In the genomic region with DNA sequence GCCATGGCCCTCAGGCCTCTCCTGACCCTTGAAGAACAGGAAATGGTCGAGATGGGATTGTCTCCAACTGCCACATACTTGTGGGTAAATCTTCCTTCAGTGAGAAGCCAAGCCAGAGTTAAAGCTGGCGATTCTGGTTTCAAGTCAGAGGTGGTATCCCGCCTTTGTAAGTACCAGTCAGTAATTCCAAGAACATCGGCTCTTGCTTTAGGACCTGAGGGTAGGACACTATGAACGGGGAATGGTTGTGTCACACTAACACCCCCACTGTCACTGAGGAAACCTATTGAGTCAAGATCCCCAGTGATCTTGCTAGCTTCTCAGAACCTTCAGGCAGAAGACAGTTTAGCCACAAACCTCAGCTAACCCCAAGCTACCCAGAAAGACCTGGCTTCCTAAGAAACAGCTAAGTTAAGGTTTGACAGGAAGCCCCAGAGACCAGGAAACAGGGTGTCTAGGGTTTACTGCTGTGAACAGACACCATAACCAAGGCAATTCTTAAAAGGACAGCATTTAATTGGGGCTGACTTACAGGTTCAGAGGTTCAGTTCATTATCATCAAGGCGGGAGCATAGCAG, we compare ENCODE assay signal across 10 mouse cellular contexts. TPM values are rescaled to one million over a fixed set of nuclear protein-coding genes. Genes with fewer than 3 reads are reported as not detected.
DNase-seq lines count a peak whose midpoint lies in the region; ATAC-seq and TF ChIP-seq lines count a peak whose summit lies in the region.
"Had no signal": no experiment of that assay in that cellular context is flagged by ENCODE, and none has a peak within 500 bp of the region (broad histone marks: within the 10 kb centered on the region; RNA-seq: fewer than 3 reads in every experiment).

No protein-coding gene starts in this region.

- 85% methylated on average over 6 of the region's 6 CpGs for WGBS in heart, embryonic 12.5 days
- WGBS in liver, embryonic 13.5 days (ENCODE audit: insufficient replicate concordance), result 69% methylated on average over 6 of the region's 6 CpGs
- WGBS in olfactory bulb, adult 2 months, result 79% methylated on average over 6 of the region's 6 CpGs
- 83% methylated on average over 6 of the region's 6 CpGs for WGBS in hindbrain, embryonic 10.5 days

- TF ChIP-seq POLR2A in olfactory bulb, adult 2 months (IDR thresholded peaks at IDR 0.05; ENCODE audit: insufficient read depth, low read depth, low read length), result no peak

- peak overlapping the region; percentile 90 for H3K27ac ChIP-seq in heart, embryonic 12.5 days (ENCODE audit: poor library complexity, severe bottlenecking)
- H3K27ac ChIP-seq in liver, embryonic 13.5 days, result peak overlapping the region; percentile 34
- peak overlapping the region; percentile 52; the same call in 1 of the 2 replicates for H3K27ac ChIP-seq in olfactory bulb, adult 2 months (ENCODE audit: insufficient read depth, low read depth, low read length)
- H3K27ac ChIP-seq in hindbrain, embryonic 10.5 days, result no peak overlapping the region
- H3K27ac ChIP-seq: limb, embryonic 15.5 days had no signal

- intact Hi-C loops in heart, postnatal 10 days (cut with DNase I), result loop anchor here (2.0 kb wide), 1 partner anchor 19 kb away; no protein-coding TSS in a partner anchor

- TF ChIP-seq CTCF in olfactory bulb, adult 2 months (IDR thresholded peaks at IDR 0.05; ENCODE audit: insufficient read depth, low read depth, low read length), result no peak

- ATAC-seq in heart, embryonic 12.5 days (ENCODE audit: insufficient number of reproducible peaks, low FRiP score), result no peak
- ATAC-seq in liver, embryonic 13.5 days (ENCODE audit: low read depth), result no peak
- peak; percentile 58 for ATAC-seq in common myeloid progenitor, adult 5-6 weeks (replicated peaks; ENCODE audit: low read depth, poor library complexity, severe bottlenecking)

- no peak overlapping the region for H3K4me3 ChIP-seq in heart, embryonic 12.5 days
- no peak overlapping the region for H3K4me3 ChIP-seq in liver, embryonic 13.5 days (replicated peaks)
- no peak overlapping the region for H3K4me3 ChIP-seq in olfactory bulb, adult 2 months (ENCODE audit: insufficient read depth, low read depth, low read length)
- H3K4me3 ChIP-seq in hindbrain, embryonic 10.5 days, result no peak overlapping the region
- H3K4me3 ChIP-seq: hindbrain, embryonic 13.5 days; limb, embryonic 15.5 days had no signal

- H3K9me3 ChIP-seq in heart, embryonic 12.5 days (replicated peaks), result 0 out of 2 replicates have a peak, but pooled peaks cover 4% of the 10 kb centered on the region
- H3K9me3 ChIP-seq in liver, embryonic 13.5 days (replicated peaks), result no peaks in the 10 kb centered on the region
- H3K9me3 ChIP-seq in hindbrain, embryonic 10.5 days, result no peaks in the 10 kb centered on the region
- H3K9me3 ChIP-seq: hindbrain, embryonic 13.5 days; limb, embryonic 15.5 days had no signal

- H3K27me3 ChIP-seq in heart, embryonic 12.5 days (replicated peaks), result no peaks in the 10 kb centered on the region
- no peaks in the 10 kb centered on the region for H3K27me3 ChIP-seq in liver, embryonic 13.5 days
- H3K27me3 ChIP-seq in hindbrain, embryonic 10.5 days (ENCODE audit: insufficient read depth, poor library complexity, severe bottlenecking), result no peaks in the 10 kb centered on the region
- H3K27me3 ChIP-seq: hindbrain, embryonic 13.5 days; limb, embryonic 15.5 days; Patski had no signal

- no peak overlapping the region; the same call in 1 of the 2 replicates for H3K9ac ChIP-seq in heart, embryonic 12.5 days
- no peak overlapping the region for H3K9ac ChIP-seq in liver, embryonic 13.5 days
- H3K9ac ChIP-seq: limb, embryonic 15.5 days had no signal

- no peak for DNase-seq in heart, postnatal 10 days
- no peak for DNase-seq in liver, embryonic 13.5 days
- DNase-seq in liver, result no peak
- DNase-seq in hindbrain, embryonic 10.5 days (ENCODE audit: low spot score), result no peak

- 0 out of 2 replicates have a peak, but pooled peaks cover 3% of the 10 kb centered on the region for H3K36me3 ChIP-seq in heart, embryonic 12.5 days
- H3K36me3 ChIP-seq in liver, embryonic 13.5 days, result no peaks in the 10 kb centered on the region; the same call in 1 of the 2 replicates
- H3K36me3 ChIP-seq in hindbrain, embryonic 10.5 days, result no peaks in the 10 kb centered on the region
- H3K36me3 ChIP-seq: hindbrain, embryonic 13.5 days; limb, embryonic 15.5 days had no signal

- peaks cover 48% of the 10 kb centered on the region for H3K4me1 ChIP-seq in heart, embryonic 12.5 days (replicated peaks)
- H3K4me1 ChIP-seq in liver, embryonic 13.5 days (replicated peaks), result peaks cover 53% of the 10 kb centered on the region
- H3K4me1 ChIP-seq in olfactory bulb, adult 2 months (ENCODE audit: control insufficient read depth, insufficient read depth, low read length), result peaks cover 44% of the 10 kb centered on the region
- H3K4me1 ChIP-seq in hindbrain, embryonic 10.5 days (replicated peaks), result peaks cover 30% of the 10 kb centered on the region

- no peak overlapping the region for H3K4me2 ChIP-seq in heart, embryonic 12.5 days
- peak overlapping the region; percentile 42; the same call in 1 of the 2 replicates for H3K4me2 ChIP-seq in liver, embryonic 13.5 days
- H3K4me2 ChIP-seq: limb, embryonic 15.5 days had no signal

RNA-seq across cellular contexts. Expression of gene Sema4d, which starts 17.3 kb away (rescaled TPM):
- 17.3 and 17.4 TPM in 2 replicates for polyA plus RNA-seq in heart, embryonic 12.5 days (2016; fragmentation: Nextera tagmentation; extraction: Ambion mirVana)
- total RNA-seq in heart, postnatal 10 days (2021), result 10 to 100 TPM; 69.1 to 79.5 TPM
- polyA plus RNA-seq in liver, embryonic 13.5 days (2015; fragmentation: Nextera tagmentation; extraction: Ambion mirVana), result 6.0 and 7.6 TPM in 2 replicates
- 30.5 and 33.0 TPM in 2 replicates for total RNA-seq in common myeloid progenitor, adult 5-6 weeks (2017)
- 104 TPM in 1 of 2 replicates, not detected in the other for polyA plus RNA-seq in olfactory bulb, adult 2 months (2012; ENCODE audit: insufficient read depth, insufficient read length, low replicate concordance, missing spikeins)
- 5.9 and 7.5 TPM in 2 replicates for polyA plus RNA-seq in hindbrain, embryonic 10.5 days (2016; fragmentation: Nextera tagmentation; extraction: Ambion mirVana)
